Mouse (Mus musculus): ENCODE results near the gene C530008M17Rik. TPM values are rescaled to one million over a fixed set of nuclear protein-coding genes. Genes with fewer than 3 reads are reported as not detected.

Gene C530008M17Rik
- polyA plus RNA-seq, 1 experiment, result not detected

GRCm38 (mm10) chr5:76635592-76635991 is 20.7 kb upstream of the C530008M17Rik start:
- H3K27ac ChIP-seq (ENCODE audit: insufficient read depth, low read depth, low read length), result no peak overlapping the region
- TF ChIP-seq POLR2A (IDR thresholded peaks at IDR 0.05; ENCODE audit: insufficient read depth, low read depth, low read length), result no peak
- TF ChIP-seq CTCF (IDR thresholded peaks at IDR 0.05; ENCODE audit: insufficient read depth, low read depth, low read length), result no peak
- no peaks in the 10 kb centered on the region for H3K4me1 ChIP-seq (ENCODE audit: control insufficient read depth, insufficient read depth, low read length)
- WGBS, result 89% methylated on average over 2 of the region's 2 CpGs
- no peak overlapping the region for H3K4me3 ChIP-seq (ENCODE audit: insufficient read depth, low read depth, low read length)

GRCm38 (mm10) chr5:76642076-76642475 is 14.2 kb upstream of the C530008M17Rik start:
- no peak for TF ChIP-seq POLR2A (IDR thresholded peaks at IDR 0.05; ENCODE audit: insufficient read depth, low read depth, low read length)
- TF ChIP-seq CTCF (IDR thresholded peaks at IDR 0.05; ENCODE audit: insufficient read depth, low read depth, low read length), result no peak
- no peaks in the 10 kb centered on the region for H3K4me1 ChIP-seq (ENCODE audit: control insufficient read depth, insufficient read depth, low read length)
- WGBS, result 71% methylated on average over 4 of the region's 4 CpGs
- H3K4me3 ChIP-seq (ENCODE audit: insufficient read depth, low read depth, low read length), result no peak overlapping the region
- H3K27ac ChIP-seq (ENCODE audit: insufficient read depth, low read depth, low read length), result no peak overlapping the region

GRCm38 (mm10) chr5:76644234-76644633 is 12.1 kb upstream of the C530008M17Rik start:
- H3K4me1 ChIP-seq (ENCODE audit: control insufficient read depth, insufficient read depth, low read length), result no peaks in the 10 kb centered on the region
- no peak for TF ChIP-seq POLR2A (IDR thresholded peaks at IDR 0.05; ENCODE audit: insufficient read depth, low read depth, low read length)
- no peak overlapping the region for H3K27ac ChIP-seq (ENCODE audit: insufficient read depth, low read depth, low read length)
- no peak overlapping the region for H3K4me3 ChIP-seq (ENCODE audit: insufficient read depth, low read depth, low read length)
- WGBS, result 80% methylated on average over 7 of the region's 7 CpGs

- H3K4me1 ChIP-seq (ENCODE audit: control insufficient read depth, insufficient read depth, low read length), result no peaks in the 10 kb centered on the region
- H3K4me3 ChIP-seq (ENCODE audit: insufficient read depth, low read depth, low read length), result no peak overlapping the region
- no peak overlapping the region for H3K27ac ChIP-seq (ENCODE audit: insufficient read depth, low read depth, low read length)
- WGBS, result 96% methylated on average over 10 of the region's 10 CpGs
- TF ChIP-seq POLR2A (IDR thresholded peaks at IDR 0.05; ENCODE audit: insufficient read depth, low read depth, low read length), result no peak
- TF ChIP-seq CTCF (IDR thresholded peaks at IDR 0.05; ENCODE audit: insufficient read depth, low read depth, low read length), result no peak
These were observed 11.0 kb upstream of the C530008M17Rik start for GRCm38 (mm10) chr5:76645091-76645868.

GRCm38 (mm10) chr5:76649897-76650296 is 6.4 kb upstream of the C530008M17Rik start:
- 72% methylated on average over 4 of the region's 4 CpGs for WGBS
- no peak overlapping the region for H3K4me3 ChIP-seq (ENCODE audit: insufficient read depth, low read depth, low read length)
- no peak for TF ChIP-seq POLR2A (IDR thresholded peaks at IDR 0.05; ENCODE audit: insufficient read depth, low read depth, low read length)
- TF ChIP-seq CTCF (IDR thresholded peaks at IDR 0.05; ENCODE audit: insufficient read depth, low read depth, low read length), result no peak

GRCm38 (mm10) chr5:76651151-76651725 is 5.1 kb upstream of the C530008M17Rik start:
- 76% methylated on average over 5 of the region's 5 CpGs for WGBS
- TF ChIP-seq POLR2A (IDR thresholded peaks at IDR 0.05; ENCODE audit: insufficient read depth, low read depth, low read length) (no peak), CTCF (IDR thresholded peaks at IDR 0.05; ENCODE audit: insufficient read depth, low read depth, low read length) (no peak)
- no peak overlapping the region for H3K27ac ChIP-seq (ENCODE audit: insufficient read depth, low read depth, low read length)

More at GRCm38 (mm10) chr5:76649897-76650296, 6.4 kb upstream of the C530008M17Rik start:
- no peak overlapping the region for H3K27ac ChIP-seq (ENCODE audit: insufficient read depth, low read depth, low read length)
- no peaks in the 10 kb centered on the region for H3K4me1 ChIP-seq (ENCODE audit: control insufficient read depth, insufficient read depth, low read length)

GRCm38 (mm10) chr5:76657245-76658083 is 1.2 kb downstream of the C530008M17Rik start:
- Histone ChIP-seq H3K4me3 (ENCODE audit: insufficient read depth, low read depth, low read length) (peak overlapping the region; percentile 100), H3K27ac (ENCODE audit: insufficient read depth, low read depth, low read length) (peak overlapping the region; percentile 88), H3K4me1 (ENCODE audit: control insufficient read depth, insufficient read depth, low read length) (peaks cover 3% of the 10 kb centered on the region; the same call in 1 of the 2 replicates)
- peak; percentile 64; the same call in 1 of the 2 replicates for TF ChIP-seq POLR2A (IDR thresholded peaks at IDR 0.05; ENCODE audit: insufficient read depth, low read depth, low read length)
- TF ChIP-seq CTCF (IDR thresholded peaks at IDR 0.05; ENCODE audit: insufficient read depth, low read depth, low read length), result peak; percentile 55; the same call in 1 of the 2 replicates
- WGBS, result under 1% methylated on average over 80 of the region's 80 CpGs

More at GRCm38 (mm10) chr5:76651151-76651725, 5.1 kb upstream of the C530008M17Rik start:
- Histone ChIP-seq H3K4me3 (ENCODE audit: insufficient read depth, low read depth, low read length) (no peak overlapping the region), H3K4me1 (ENCODE audit: control insufficient read depth, insufficient read depth, low read length) (no peaks in the 10 kb centered on the region)

- TF ChIP-seq CTCF (IDR thresholded peaks at IDR 0.05; ENCODE audit: insufficient read depth, low read depth, low read length), result no peak
- TF ChIP-seq POLR2A (IDR thresholded peaks at IDR 0.05; ENCODE audit: insufficient read depth, low read depth, low read length), result no peak
- Histone ChIP-seq H3K4me3 (ENCODE audit: insufficient read depth, low read depth, low read length) (peak overlapping the region; percentile 100), H3K27ac (ENCODE audit: insufficient read depth, low read depth, low read length) (peak overlapping the region; percentile 88), H3K4me1 (ENCODE audit: control insufficient read depth, insufficient read depth, low read length) (peaks cover 3% of the 10 kb centered on the region; the same call in 1 of the 2 replicates)
- 2% methylated on average over 38 of the region's 38 CpGs for WGBS
These were observed 2.0 kb downstream of the C530008M17Rik start for GRCm38 (mm10) chr5:76658084-76658934.

All from olfactory bulb, adult 2 months (tissue).